Mouse (Mus musculus): ENCODE data around the gene Selplg.
"Not testable (repeated sequence)": the region's sequence is repeated elsewhere in the genome, so short reads cannot be mapped to it uniquely, and the experiment has no call there.

Selplg gene

DNA sequence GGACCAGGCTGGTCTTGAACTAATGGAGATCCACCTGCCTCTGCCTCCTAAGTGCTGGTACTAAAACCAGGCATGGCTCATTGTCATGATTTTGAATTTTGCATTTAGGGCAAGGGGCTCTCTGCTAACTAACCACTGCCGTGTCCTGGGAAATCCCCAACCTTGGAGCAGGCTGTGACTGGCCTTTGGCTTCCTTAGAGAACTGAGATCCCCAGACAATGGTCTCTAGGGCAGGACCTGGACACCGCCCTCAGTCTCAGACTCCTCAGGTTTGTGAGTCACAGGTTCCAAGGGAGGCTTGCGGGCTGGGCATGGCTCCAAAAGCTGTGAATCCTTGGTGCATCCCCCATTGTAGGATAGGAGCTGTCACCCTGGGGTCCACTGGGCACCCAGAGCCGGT, 5.8 kb downstream of the Selplg start:
- no peak for DNase-seq (ENCODE audit: low read depth, low spot score)

DNA sequence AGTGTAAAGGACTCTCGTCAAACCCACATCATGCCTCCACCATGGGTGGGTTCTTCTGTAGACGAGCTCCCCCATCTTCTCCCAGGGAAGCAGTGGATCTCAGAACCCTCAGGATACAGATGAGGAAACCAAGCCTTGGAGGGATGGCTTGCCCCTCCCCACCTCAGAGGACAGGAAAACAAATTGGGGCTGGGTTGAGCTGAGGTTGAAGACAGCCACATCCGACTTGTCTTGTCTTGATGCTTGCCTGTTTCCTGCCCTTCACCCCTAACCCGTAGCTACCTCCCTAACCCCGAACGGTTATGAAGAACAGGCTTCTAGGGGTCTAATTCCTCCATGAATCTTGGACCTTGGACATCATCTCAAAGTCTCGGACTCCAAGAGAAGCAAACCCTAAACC, 6.9 kb downstream of the Selplg start:
- DNase-seq (ENCODE audit: low read depth, low spot score), result no peak

- no peak for DNase-seq (ENCODE audit: low read depth, low spot score)
These were observed 8.2 kb downstream of the Selplg start for GRCm38 (mm10) chr5:113824228-113824627.

DNA sequence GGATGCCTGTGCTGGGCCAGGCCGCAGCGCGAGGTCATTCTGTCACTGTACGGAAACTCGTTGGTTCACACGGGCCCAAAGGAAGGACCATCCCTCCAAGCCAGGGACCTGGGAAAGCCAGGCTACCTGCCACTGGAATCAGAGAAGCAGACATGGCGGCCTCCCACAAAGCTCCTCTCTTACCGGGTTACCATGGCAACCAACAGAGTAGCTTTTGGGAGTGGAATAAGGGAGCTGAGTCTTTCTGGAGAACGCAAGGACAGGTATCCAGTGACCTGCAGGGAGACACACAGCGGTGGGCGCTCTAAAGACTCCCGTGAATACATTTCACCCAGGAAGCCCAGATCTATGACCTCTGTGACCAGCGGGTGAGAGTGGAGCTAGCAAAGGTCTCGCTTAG, 13.9 kb downstream of the Selplg start:
- peak; percentile 72 for DNase-seq (ENCODE audit: low read depth, low spot score)

DNA sequence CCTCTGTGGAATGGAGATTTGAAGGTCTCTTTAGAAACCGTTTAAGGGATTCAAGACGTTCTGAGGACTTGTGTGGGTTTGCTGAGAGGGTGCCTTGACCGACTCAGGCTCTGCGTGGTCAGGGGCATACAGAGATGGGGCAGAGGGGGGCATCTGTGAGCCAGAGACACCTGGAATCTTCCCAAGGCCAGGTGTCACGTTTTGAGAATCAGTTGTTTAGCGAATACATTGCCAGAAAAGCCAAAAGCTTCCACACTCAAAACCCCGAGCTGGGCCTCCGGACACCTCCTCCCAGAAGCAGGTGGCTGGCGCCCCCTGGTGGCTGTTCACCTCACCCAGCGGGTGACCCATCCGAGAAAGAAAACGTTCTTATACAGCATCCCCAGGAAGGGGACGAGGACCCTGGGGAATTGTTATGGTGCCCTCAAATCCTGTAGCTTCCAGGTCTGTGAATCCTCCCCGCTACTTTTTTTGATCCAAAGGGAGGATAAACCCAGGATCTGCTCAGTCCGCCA, 16.7 kb downstream of the Selplg start:
- DNase-seq (ENCODE audit: low read depth, low spot score), result peak; percentile 78

- DNase-seq (ENCODE audit: low read depth, low spot score), result no peak
These were observed 17.4 kb downstream of the Selplg start for GRCm38 (mm10) chr5:113815041-113815389.

DNA sequence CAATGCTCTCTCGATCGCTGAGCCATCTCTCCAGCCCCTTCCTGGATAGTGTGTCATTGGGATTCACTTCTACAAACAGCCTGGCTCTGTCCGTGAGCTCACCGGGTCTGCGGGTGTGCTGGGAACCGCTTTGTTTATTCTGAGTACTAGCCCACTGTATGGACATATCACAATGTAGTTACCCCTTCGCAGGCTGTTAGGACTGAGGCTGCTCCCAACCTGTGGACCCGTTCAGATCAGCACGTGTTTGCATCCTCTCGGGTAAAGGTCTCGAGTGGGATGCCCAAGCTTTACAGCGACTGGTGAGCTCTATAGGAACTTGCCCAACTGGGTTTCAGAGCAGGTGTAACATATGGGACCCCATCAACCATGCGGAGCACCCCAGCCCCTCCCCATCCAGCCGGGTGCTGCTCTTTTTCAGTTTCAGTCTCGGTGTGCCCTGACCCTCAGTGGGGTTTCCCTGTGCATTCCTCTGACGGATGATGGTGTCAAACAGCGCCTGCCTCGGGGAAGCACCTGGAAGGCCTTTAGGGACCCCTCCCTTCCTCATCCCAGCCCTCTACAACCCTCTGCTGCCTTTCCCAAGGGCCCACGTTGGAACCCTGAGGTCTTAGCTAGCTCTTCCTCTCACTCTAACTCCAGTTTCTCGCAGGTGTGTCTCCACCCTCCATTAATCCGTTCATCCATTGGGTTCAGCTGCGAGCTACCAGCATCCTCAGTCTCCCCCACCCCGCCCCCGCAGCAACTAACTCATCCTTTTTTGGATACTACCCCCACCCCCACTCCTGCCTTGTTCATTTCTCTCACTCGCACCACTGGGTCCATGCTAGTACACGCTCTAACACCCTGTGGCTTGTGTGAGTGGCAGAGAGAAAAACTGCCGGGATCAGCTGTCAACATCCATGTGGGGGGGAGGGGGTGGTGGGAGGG, 18.1 kb downstream of the Selplg start:
- DNase-seq (ENCODE audit: low read depth, low spot score), result no peak

DNA sequence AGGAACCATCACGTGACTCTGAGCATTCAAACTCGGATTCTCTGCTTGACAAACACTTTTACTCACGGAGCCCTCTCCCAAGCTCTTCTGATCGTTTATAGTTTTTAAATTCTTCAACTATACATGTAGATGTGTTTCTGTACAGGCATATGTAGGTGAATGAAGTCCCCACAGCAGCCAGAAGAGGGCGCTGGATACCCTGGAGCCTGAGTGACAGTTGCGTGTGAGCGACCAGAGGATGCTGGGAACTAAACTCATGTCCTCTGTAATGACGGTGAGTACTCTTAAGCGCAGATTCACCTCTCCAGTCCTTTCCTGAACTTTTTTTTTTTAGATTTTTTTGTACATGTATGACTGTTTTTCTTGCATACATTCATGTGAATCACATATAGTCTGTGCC, 18.8 kb downstream of the Selplg start:
- peak; percentile 85 for DNase-seq (ENCODE audit: low read depth, low spot score)

DNA sequence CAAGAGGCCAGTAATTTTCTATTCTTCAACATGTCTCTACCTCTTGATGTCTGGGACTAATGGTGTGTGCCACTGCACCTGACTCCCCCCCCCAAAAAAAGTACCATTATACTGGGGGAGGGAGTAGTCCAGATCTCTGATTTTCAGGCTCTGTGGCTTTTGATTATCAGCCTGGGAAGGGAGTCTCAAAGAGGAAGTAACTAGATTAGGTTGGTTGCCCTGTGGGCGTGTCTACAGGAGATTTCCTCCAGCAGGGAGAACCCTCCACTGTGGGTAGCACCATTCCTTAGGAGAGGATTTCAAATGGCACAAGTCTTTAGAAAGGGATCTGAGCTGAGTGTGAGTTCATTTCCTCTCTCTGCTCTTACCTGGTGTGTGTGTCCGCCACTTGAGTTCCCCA, 19.8 kb downstream of the Selplg start:
- no peak for DNase-seq (ENCODE audit: low read depth, low spot score)

- not testable (repeated sequence) for DNase-seq (ENCODE audit: low read depth, low spot score)
These were observed 20.5 kb downstream of the Selplg start for GRCm38 (mm10) chr5:113811824-113812420.

- no peak for DNase-seq (ENCODE audit: low read depth, low spot score)
These were observed 22.3 kb downstream of the Selplg start for GRCm38 (mm10) chr5:113810111-113810510.

DNA sequence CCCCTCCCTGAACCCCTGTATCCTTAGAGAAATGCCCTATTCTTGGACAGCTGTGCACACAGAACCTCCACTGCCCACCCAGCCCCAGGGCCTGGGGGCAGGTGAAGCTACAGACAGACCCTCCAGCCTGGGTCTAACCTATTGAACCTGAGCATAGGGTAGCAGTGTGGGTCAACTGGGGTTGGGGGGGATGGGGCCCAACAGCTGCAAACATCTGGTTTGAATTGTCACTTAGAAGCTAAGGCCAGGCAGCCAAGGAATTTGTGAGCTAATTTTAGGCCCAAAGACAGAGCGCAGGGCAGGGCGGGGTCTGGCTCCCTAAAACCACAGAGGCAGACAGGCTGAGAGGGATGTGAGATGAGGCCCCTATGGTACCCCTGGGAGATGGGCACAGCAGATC, 24.3 kb downstream of the Selplg start:
- no peak for DNase-seq (ENCODE audit: low read depth, low spot score)

GRCm38 (mm10) chr5:113807712-113808111, 24.7 kb downstream of the Selplg start:
- no peak for DNase-seq (ENCODE audit: low read depth, low spot score)

DNA sequence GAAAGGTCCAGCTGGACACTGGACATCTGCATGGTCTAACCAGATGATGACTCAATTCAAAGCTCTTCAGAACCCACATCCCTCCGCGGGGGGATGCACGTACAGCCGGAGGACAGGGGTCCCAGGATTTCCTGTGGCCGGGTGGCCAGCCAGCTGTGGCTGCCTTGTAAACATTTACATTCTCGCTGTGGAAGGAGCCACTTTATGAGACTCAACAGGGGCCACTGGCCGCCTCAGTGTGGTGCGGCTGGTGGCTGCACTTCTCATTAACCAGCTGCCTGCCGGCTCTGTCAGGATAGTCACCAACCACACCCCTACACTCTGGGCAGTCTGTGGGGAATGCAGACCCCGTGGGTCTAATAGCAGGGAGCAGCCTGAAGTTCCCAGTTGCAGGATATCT, 26.0 kb downstream of the Selplg start:
- DNase-seq (ENCODE audit: low read depth, low spot score), result no peak

GRCm38 (mm10) chr5:113805301-113805700, 27.1 kb downstream of the Selplg start:
- DNase-seq (ENCODE audit: low read depth, low spot score), result no peak

GRCm38 (mm10) chr5:113804395-113804966, 28.0 kb downstream of the Selplg start:
- DNase-seq (ENCODE audit: low read depth, low spot score), result no peak

GRCm38 (mm10) chr5:113800280-113800679, 32.2 kb downstream of the Selplg start, which contains the start of gene Tmem119:
Gene Tmem119, minus strand, starts transcription at chr5:113800516.
- DNase-seq (ENCODE audit: low read depth, low spot score), result peak; percentile 50

DNA sequence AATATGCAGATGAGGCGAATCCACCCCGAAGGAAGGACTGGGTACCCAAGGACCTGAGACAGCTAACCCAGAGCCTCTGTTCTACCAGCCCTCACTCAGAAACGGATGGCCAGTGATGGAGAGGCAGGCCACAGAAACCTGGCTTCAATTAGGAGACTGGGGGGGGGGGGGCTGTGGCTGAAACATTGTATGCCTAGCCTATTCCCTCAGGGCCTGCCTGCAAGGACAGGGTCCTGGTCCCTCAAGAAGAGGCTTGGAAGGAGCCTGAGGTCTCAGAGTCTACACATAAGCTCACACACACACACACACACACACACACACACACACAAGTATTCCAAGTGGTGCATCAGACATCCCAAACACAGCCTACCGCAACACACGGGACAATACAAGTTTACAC, 32.8 kb downstream of the Selplg start:
- DNase-seq (ENCODE audit: low read depth, low spot score), result no peak

GRCm38 (mm10) chr5:113798525-113798924, 33.9 kb downstream of the Selplg start:
- no peak for DNase-seq (ENCODE audit: low read depth, low spot score)

- DNase-seq (ENCODE audit: low read depth, low spot score), result no peak
These were observed 35.1 kb downstream of the Selplg start for GRCm38 (mm10) chr5:113797149-113797882.

- peak; percentile 43 for DNase-seq (ENCODE audit: low read depth, low spot score)
These were observed 35.9 kb downstream of the Selplg start for GRCm38 (mm10) chr5:113796401-113797148.

Measured in ES-CJ7 (cell line).